Mouse (Mus musculus) lung, postnatal 14 days (tissue): ENCODE measurements around the gene Micu2.
A peak's percentile ranks its signal among the peaks of the same experiment; 100 is the strongest.

Experiments
- DNase-seq: peaks from one replicate; pipeline ENCODE4 v3.0.0; 2021

Micu2 gene

DNA sequence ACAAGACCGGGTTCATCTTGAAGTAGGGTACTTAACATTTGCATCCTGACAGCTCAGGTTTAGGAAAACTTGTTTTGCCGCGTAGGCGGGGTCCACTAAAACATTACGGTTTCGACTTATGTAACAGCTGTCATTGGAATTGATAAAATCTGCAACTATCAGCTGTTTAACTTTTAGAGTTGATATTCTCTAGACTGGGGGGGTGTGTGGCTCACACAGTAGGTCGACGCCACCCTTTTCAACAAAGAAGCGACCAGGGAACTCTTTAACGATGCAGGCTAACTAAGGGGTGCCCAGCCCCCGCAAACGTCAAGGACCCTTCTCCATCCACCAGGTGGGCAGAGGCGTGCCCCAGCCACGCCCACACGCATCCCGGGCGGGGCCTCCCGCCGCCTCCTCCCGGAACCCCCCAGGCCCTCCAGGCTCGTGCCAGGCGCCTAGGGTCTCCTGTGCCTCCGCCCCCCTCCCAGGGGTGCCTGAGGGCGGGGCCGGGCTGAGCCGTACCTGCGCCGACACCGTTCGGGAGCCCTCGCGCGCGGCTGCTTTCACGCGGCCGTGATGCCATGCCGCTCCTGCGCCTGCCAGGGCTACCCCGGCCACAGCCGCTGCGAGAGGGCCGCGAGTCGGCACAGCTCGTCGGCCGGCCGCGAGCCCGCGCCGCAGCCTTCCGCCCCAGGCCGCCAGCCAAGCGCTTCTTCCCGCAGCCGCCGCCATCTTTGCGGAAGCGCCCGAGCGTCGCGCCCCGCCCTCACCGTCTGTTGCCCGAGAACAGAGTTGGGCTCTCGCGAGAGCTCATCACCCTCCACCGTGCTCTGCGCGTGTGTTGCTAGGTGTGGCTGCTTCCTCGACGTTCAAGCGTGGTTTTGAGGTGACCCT is at the start of gene Micu2:
Gene Micu2, minus strand, starts transcription at position 737 of the 876 bp plus-strand sequence.
- DNase-seq, result peak; percentile 85

DNA sequence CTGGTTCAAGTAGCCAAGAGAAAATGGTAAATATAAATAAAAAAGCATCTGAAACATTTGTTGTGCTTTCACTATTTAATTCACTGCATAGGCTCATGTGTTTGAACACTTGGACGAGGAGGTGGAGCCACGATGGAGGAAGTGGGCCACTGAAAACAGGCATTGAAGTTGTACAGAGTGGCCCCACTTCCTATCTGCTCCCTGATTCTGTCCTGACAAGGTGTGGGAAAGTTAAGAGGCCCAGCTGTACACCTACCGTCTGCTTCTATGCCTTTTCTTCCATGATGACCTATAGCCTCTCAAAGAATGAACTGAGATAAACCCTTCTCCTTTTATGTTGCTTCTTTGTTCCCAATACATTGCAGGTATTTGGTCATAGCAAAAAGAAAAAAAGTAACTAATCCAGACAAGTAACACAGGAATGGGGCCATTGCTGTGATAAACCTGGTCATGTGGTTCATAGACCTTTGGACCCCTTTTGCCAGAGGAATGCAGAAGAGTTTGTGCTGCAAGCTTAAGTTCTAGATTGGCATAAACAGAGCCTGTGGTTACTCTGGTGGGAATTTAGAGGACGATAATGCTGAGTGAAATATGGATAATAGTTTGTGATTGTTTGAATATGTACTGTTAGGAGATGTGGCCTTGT is 47.7 kb upstream of the Micu2 start:
- no peak for DNase-seq

DNA sequence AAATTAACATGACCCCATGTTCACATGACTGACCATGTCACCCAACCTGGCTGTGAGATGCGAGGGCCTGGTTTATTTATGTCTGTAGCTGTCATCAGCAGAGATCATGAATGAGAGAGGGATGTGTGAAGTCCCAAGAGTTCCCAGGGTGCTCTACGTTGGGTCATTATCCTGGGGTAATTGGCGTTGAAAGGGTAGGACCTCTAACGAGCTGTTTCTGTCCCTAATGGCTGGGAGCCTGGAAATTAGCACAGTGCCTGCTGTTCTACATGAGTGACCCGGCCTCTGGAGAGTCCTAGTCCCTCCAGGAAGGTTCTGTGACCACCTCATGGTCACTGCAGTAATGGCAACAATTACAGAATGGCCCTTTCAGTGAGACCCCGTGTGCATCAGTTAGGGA is 37.1 kb upstream of the Micu2 start:
- no peak for DNase-seq

DNA sequence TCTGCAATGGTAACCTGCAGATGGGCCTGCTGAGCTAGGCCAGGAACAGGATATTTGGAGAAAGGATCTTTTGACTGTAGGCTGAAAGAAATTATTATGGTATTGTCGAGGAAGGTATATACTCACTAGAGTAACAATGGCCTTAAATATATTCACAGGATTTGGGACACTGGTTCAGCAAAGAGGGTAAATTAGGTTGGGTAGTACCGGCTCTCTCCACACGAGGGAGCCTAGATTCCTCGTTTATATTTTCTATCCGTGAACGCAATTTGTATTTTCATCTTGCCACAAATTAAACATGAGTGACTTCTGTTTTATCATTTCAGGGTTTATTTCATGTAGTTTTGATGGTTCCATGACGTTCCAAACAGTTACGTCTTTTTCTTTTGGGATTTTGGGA is 35.5 kb upstream of the Micu2 start:
- peak; percentile 67 for DNase-seq

DNA sequence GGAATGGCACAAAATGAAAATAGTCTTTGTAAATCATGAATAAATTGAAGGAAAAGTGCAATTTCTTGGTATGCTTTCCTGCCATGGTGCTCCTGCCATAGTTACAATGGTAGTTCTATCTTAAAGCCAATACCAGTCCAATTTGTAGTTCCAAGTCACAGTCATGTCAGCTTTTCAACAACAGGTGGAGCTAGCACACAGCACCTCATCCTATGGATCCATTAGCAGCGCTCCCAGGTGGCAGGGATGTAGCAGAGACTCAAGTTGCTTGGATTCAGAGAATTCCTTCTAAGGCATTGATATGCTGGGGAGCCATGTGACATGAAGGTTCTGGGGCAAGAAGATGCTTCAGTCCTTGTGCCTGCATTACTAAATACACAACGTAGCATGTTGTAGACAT is 19.8 kb upstream of the Micu2 start:
- peak; percentile 5 for DNase-seq

DNA sequence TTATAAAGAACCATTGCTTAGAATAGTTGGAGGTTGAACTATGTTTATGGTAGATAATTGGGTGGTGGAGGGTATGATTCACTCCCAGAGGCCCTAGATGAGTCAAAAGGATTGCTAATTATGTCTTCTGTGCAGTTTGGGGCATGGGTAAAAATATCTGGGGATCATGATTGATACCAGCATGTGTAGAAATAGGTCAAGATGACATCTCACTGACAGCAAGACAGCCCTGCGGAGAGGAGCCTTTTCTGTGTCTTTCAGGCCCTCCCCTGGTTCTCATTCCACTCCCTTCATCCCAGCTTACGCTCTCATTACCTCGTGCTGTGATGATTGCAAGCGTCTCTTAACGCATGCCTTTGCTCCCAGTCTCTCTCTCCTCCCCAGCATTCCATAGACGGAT is 4.8 kb upstream of the Micu2 start:
- DNase-seq, result no peak

DNA sequence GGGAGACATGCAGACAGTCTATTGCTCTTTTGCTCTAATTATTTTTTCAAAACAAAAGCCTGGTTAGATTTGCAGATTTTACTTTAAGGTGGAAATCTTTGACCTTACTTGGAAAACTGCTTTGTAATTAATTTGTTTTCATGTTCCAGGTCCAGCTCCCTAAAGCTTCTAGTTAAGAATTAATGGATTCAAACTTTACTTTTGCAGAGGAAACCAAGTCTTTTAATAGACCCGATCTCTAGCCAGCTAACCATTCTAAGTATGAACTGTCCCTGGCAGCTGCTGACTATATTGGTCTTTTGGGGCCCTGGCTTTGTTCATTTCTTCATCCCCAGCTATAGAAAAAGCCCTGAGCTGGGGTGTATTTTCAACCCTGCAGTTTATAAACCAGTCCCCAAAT is 3.1 kb upstream of the Micu2 start:
- no peak for DNase-seq

DNA sequence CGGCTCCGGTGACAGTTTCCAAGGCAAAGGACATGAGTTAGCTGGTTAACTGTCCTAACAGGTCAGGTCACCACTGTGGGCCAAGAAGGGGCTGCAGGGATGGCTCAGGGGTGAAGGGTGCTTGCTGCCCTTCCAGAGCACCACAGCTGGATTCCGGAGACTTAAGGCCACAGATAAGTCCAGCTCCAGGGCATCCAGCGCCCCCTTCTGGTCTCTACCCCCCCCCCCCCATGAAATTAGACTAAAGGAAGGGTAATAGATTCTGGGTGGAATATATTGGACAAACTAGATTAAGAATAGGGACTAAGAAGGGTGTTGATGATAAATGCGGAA is 306 bp upstream of the Micu2 start:
- DNase-seq, result no peak

DNA sequence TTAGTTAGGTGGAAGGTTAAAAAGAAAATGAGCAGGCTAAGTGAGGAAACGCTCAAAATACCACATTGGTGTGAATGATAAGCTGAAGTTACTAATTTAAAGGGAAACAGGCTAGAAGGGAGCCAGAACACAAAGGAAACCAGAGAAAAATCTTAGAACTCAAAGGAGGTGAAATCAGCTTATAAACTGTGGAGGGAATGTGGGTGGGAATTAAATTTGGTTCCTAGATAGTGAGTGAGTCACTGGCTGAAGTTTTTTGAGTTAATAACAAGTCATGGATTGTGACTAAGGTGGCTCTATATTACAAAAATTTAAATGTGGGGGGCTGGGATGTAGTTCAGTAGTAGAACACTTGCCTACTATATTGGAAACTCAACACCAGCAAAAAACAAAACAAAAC is 1.6 kb downstream of the Micu2 start:
- no peak for DNase-seq

DNA sequence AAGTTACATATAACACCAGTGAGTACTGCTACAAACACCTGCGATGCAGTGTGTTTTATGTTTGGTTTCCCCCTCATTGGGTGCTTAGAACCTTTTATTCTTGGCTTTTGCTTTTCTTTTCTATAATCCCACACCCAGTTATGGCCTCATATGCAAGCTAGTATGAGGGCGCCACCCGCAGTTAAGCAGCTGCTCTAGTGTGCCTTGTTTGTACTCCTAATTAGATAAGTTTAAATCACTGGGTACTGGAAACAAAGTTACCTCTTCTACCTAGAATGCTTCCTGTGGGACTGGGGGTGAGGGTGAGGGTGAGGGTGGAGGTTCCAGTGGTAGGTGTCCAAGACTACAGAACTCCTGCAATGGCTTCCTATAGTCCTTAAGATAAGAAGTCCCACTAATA is 2.9 kb downstream of the Micu2 start:
- no peak for DNase-seq

DNA sequence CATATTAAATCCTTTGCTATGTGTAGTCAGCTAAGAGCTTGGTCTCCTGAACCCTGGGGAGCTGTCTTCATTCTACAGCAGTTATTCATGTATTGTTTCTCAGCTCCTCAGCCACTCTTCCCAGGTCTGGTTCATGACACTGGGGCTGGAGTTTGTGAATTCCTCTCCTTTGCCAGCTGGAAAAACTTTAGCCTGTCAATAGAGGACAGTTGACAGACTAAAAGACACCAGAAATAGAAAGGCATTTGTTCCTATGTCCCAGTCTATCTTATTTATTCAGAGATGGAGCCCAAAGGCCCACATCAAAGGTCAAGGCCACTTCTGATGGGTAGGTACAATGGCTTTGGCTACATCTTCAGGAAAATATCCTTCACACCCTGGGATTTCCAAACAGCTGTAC is 7.3 kb downstream of the Micu2 start:
- DNase-seq, result no peak

DNA sequence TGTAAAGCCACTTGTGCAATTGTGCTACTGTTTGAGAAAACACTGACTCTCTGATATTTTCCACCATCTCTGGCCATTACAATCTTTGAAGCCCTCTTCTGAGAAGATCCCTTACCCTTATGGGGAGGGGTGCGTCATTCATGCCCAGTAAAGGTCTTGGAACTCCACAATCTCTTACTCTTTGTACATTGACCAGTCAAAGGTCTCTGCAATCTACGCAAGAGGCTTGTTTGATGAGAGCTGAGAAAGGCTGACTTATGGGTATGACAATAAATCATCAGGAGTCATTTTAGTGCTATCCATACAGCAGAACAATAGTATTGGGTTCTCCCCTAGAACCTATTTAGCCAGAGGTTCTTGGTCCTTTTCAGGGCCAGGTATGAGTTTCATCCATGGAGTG is 9.9 kb downstream of the Micu2 start:
- DNase-seq, result no peak

DNA sequence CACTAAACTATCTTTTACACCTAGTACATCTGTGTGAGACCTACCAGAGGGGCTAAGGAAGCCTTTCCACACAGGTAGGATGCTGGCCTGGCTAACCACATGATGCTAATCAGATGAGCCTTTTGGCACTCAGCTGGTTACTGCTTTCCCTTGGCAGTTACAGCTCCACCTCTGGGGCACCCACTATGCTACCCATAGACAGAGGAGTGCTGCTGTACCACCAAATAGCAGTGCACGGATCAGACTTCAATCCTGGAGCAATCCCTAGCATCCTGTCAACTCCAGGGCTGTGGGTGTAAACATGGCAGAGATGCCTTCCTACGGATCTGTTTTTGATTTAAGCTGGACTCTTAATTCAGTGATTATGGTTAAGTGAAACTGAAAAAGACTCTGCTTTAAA is 13.3 kb downstream of the Micu2 start:
- DNase-seq, result no peak

DNA sequence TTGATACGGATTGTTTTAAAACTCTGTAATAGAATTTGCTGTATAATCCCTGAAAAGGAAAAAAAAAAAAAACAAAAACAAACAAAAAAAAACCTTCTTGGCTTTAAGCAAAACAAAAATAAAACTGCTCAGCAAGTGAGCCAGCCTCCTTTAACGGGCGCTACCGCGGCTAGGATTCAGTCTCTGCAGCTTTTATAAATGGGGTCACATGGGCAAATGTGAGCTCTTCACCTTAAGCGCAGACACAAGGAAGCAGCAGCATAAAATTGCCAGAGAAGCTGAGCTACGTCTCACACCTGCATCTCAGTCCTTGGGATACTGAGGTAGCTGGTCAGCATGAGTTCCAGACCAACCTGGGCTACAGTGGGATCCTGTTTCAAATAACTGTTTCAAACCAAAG is 16.6 kb downstream of the Micu2 start:
- no peak for DNase-seq

DNA sequence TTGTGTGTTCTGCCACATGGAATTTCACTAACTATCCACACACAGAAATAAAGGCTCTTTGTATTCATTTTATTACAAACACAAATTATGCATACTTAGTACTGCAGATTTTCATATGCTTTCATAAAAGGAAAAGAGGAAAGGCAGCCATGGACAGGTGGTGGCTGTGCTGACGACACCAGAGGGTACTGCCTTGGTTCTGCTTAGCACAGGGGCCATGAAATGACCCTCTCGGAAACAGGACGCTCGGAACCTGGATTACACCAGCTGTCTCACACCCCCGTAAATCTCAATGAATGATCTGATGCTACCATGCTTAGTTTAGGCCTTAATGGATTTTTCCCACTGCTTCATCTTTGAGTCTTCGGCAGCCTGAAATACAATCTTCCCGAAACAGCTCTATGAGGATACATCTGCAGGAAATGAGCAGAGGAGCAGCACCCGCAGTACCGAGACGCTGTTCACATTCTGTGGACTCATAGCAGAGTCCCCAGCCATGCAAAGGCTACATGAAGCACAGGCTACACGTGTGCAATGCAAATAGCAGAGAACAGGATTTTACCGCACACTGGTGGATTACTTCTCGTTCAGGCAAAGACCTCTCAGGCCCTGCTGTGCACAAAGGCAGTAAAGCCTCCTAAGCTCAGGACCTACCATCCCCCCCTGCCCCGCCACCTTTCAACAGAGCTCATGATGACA is 17.2 kb downstream of the Micu2 start:
- DNase-seq, result no peak

DNA sequence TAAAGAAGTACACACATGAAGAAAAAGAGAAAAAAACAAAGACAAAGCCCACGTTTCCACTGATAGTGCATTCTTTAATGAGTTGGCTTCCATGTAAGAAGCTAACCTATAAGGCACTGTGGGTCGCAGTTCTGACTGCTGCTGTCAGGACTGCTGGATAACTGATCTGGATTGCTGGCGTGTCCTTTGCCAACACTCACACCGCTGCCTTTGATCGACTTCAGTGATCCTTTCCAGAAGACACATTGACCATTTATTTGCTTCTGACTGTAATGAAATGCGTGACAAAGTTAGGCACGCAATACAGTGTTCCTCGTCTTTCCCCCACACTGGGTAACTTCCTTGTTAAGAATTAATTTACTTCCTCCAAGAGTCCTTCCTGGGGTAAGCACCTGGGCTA is 18.3 kb downstream of the Micu2 start:
- DNase-seq, result no peak

DNA sequence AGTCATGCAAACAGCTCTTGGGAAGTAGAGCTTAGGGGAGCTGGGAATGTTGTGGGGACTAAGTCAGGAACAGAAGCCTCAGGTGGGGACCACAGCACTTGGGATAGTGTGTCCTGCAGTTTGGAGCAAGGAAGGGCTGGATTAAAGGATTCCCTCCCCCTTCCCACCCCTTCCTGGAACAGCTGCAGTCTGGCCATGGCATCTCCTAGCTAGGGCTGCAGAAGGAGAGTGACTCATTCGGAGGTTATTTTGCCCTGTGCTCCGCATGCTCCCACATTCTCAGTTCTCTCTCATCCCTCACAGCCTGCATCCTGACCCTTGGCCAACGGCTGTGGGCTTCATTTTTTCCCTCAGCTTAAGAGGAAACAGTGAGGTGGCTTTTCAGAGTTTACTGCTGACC is 18.9 kb downstream of the Micu2 start:
- no peak for DNase-seq

DNA sequence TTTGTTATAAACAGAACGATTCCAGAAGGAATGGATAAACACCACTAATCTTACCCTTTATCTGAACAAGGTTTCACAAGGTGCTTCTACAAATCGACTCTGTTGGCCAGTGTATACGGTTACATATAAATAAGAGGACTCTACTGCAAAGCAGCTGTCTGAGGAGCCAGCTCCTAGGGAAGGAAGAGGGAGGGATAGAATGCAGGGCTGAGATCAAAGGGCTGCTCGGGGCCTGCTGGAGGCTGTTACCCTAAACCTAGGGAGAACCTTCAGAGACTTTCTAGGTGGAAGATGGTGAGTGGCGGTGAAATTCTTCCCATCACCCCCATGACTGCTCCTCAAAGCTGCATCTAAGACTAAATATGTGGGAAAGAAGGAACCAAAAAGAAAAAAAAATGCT is 20.9 kb downstream of the Micu2 start:
- DNase-seq, result no peak

DNA sequence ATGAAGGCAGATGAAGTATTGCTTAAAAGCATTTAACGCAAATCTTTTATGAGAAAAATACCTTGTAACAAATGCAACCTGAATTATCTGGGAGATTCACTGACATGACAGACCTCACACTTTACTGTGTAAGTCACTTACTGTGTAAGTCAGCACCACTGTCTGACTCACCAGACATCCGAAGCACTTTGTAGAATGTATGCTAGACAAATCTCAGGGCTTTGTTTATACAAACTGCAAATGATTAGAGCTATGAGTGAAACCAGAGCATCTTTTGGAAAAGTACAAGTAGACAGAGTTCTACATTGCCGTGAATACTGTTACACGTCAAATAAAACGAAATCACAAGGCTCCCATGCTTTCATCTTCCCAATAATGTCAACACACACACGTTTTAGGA is 23.4 kb downstream of the Micu2 start:
- no peak for DNase-seq

DNA sequence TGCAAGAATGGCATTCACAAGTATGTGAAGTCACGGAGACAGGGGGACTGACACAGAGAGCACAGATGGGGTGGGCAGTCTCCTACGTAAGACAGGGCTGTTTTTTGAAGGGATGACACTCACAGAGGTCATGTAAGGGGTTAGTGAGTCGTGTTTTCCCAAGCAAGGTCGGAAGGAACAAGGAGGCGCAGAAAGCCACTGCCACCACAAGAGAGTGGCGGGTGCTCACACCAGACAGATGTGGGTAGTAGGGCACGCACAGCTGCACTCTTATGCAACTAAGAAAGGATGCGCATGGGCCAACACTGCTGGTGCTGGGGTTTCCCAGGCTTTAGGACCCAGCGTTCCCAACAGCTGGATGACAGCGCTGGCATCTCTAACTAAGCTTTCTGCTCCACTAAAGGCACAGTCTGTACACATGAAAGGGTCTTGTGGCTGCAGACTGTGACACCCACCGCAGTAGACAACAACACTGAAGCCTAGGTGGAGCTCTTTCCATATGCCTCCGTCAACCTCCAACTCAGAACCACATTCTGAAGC is 27.0 kb downstream of the Micu2 start:
- no peak for DNase-seq

DNA sequence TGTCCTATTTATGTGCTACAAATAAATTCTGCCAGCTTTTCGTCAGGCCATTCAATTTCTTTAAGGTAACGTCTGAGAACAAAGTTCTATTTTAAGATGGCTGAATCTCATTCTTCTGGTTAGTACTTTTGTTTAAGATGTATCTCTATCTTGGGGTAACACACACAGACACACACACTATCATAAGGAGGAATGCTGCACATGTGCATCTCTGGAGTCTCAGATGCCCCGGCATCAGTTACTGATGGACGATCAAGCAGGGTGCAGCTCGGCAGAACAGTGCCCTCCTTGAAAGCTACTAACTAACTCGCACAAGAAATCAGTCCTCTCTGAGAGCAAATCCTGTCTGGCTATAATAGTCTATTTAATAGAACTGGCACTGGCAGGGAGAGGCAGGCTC is 30.2 kb downstream of the Micu2 start:
- DNase-seq, result no peak

DNA sequence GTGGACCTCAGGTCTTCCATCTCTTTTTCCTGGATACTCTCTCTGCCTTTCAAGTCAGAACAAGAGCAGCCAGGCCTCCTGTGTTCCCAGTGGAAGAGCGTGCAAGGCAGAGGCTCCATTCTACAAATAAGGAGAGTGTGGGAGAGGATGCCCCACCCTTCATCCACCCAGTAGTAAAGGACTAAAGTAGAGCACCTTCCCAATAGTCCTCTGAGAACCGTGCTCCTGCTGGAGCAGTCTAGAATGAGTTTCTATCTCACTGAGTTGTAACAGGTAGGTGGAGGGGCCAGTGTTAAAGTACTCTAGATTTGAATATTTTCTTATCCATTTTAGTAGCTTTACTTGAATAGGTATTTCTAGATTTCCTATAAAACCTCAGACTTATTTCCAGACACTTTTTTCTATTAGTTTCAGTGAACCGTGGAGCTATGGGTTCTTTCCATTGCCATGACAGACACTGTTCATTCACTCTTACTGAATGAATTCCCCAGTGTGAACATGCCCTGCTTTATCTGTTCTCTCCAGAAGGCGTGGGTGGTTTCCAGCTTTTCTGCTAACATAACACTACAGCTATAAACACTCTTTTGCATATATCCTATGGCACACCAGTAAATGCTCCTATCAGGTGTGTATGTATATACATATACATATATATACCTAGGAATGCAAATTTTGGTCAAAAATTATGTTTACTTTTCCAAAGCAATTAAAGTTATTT is 31.8 kb downstream of the Micu2 start:
- no peak for DNase-seq

DNA sequence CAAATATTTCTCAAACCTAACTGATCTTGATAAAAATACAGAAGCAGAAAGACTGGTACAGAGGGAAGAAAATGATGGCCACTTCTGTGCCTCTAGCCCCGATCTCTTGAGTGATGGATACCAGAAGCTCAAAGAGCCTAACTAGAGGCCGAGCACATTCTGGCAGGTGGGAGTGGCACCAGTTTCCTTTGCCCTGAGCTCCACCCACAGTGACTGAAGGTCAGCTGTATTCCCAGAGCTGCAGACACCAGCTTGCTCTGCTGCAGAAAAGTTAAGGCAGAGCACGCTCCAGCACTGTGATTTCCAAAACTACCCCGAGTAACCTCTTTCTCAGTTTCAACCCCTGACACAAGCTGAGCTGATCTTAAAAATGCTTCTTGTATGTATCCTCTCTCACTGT is 37.2 kb downstream of the Micu2 start:
- DNase-seq, result no peak
